Mouse (Mus musculus) neural tube, embryonic 13.5 days (tissue): ENCODE data around the gene Treml1. TPM values are rescaled to one million over a fixed set of nuclear protein-coding genes. Genes with fewer than 3 reads are reported as not detected.
"Not testable (repeated sequence)": the region's sequence is repeated elsewhere in the genome, so short reads cannot be mapped to it uniquely, and the experiment has no call there.

ENCODE experiments used
- ATAC-seq: fragments of 200-750 bp; cut with Nextera tagmentation; 2 replicates; pipeline ENCODE4 v1.8.0; 2017; ENCODE audit warnings: low read depth, mild to moderate bottlenecking, moderate TSS enrichment, moderate library complexity
- H3K27ac ChIP-seq: fragments of 300-500 bp; sonication (generic); replicated peaks from 2 replicates; pipeline ENCODE4 v1.5.1; 2015; ENCODE audit warnings: moderate library complexity, mild to moderate bottlenecking, inconsistent platforms
- H3K27me3 ChIP-seq: fragments of 300-500 bp; sonication (generic); 2 replicates; pipeline ENCODE4 v1.6.1; 2015; ENCODE audit warnings: mild to moderate bottlenecking, inconsistent platforms
- H3K36me3 ChIP-seq: fragments of 300-500 bp; sonication (generic); 2 replicates; pipeline ENCODE4 v1.6.1; 2015; ENCODE audit warnings: mild to moderate bottlenecking, inconsistent platforms
- H3K4me1 ChIP-seq: fragments of 300-500 bp; sonication (generic); replicated peaks from 2 replicates; pipeline ENCODE4 v1.6.1; 2015; ENCODE audit warnings: inconsistent platforms
- H3K4me2 ChIP-seq: fragments of 300-500 bp; sonication (generic); 2 replicates; pipeline ENCODE4 v1.6.1; 2015; ENCODE audit warnings: inconsistent platforms, mild to moderate bottlenecking, moderate library complexity
- H3K4me3 ChIP-seq: fragments of 300-500 bp; sonication (generic); 2 replicates; pipeline ENCODE4 v1.5.1; 2015; ENCODE audit warnings: mild to moderate bottlenecking, inconsistent platforms
- H3K9ac ChIP-seq: fragments of 300-500 bp; sonication (generic); 2 replicates; pipeline ENCODE4 v1.6.1; 2015; ENCODE audit warnings: moderate library complexity, mild to moderate bottlenecking, inconsistent platforms
- H3K9me3 ChIP-seq: fragments of 300-500 bp; sonication (generic); 2 replicates; pipeline ENCODE4 v1.6.1; 2016; ENCODE audit warnings: inconsistent platforms
- WGBS: fragments of 180-500 bp; shearing (Covaris S2); methylation state at CpG from one replicate; pipeline ENCODE4 v1.1.7; 2015; 5-methylcytosine and 5-hydroxymethylcytosine counted together
- polyA plus RNA-seq: library from polyadenylated mRNA; unstranded; fragments of >200 nt; fragmentation: Nextera tagmentation; extraction: Ambion mirVana; gene quantifications from 2 replicates; pipeline ENCODE4 v1.2.1, GENCODE M21; 2015

Gene Treml1
- polyA plus RNA-seq, 1 experiment from 2014 or later, result 0.99 TPM

DNA sequence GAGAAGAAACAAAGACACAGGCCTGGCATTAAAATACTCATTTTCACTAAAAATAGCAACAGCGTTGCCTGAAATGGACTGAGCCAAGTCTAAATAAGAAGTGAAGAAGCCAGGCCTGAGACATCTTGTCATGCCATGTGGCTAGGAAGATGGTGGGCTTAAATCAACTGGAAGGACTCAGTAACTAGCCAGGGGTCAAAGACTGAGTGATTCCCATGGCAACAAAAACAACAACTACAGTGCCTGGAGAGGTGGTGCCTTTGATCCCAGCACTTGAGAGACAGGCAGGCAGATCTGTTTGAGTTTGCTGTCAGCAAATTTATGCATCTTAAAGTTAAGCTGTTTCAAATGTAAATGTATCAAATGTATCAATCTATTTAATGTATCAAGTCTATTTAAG, 19.4 kb upstream of the Treml1 start:
- 89% methylated on average over 1 of the region's 1 CpGs for WGBS
- ATAC-seq, result no peak
- H3K27me3 ChIP-seq, result no peaks in the 10 kb centered on the region

DNA sequence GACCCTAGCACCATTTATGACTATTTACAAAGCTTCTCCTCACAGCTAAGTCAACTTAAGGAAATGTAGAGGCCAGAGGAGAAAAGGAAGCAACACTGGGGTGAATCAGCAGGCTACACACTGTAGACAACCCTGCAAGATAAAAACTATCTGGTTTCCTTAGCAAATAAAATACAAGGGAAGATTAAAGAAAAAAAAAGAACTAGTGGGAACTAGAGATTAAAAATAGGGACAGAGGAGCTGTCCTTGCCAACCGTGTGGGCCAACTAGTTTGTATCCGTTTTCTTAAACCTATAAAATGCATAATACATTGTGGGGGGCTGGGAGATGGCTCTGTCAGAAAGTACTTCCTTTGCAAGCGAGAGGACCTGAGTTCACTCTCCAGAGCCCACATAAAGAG, 17.8 kb upstream of the Treml1 start:
- H3K4me1 ChIP-seq, result no peaks in the 10 kb centered on the region
- no peaks in the 10 kb centered on the region for H3K27me3 ChIP-seq
- H3K4me2 ChIP-seq, result no peak overlapping the region
- WGBS, result 75% methylated on average over 3 of the region's 3 CpGs
- no peak overlapping the region for H3K4me3 ChIP-seq
- H3K9me3 ChIP-seq, result no peaks in the 10 kb centered on the region
- H3K36me3 ChIP-seq, result no peaks in the 10 kb centered on the region
- no peak overlapping the region for H3K27ac ChIP-seq
- ATAC-seq, result no peak
- no peak overlapping the region for H3K9ac ChIP-seq

More for the DNA sequence above, 19.4 kb upstream of the Treml1 start:
- Histone ChIP-seq H3K4me2 (no peak overlapping the region), H3K9ac (no peak overlapping the region), H3K4me1 (no peaks in the 10 kb centered on the region), H3K27ac (no peak overlapping the region), H3K9me3 (no peaks in the 10 kb centered on the region), H3K4me3 (no peak overlapping the region), H3K36me3 (no peaks in the 10 kb centered on the region)

DNA sequence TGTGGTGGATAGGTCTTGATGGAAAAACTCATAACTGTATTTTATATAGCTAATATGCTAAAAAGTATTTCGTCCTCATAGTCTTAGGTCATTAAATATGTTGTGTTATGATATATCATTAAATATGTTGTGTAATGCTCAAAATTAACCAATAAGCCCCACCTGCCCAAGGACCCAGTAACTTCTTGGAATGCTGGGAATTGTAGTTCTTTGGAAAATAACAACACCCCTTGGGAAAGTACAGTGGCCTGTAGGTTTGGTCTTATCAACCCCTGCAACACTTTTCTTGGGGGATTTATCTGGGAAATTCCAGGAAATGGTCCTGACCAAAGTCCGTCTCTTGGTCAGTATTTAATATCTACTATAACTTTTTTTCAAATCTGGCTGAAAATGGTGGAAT, 16.7 kb upstream of the Treml1 start:
- no peak overlapping the region for H3K27ac ChIP-seq
- H3K4me3 ChIP-seq, result no peak overlapping the region
- H3K9ac ChIP-seq, result no peak overlapping the region
- WGBS, result 89% methylated on average over 2 of the region's 2 CpGs
- H3K4me2 ChIP-seq, result no peak overlapping the region
- no peaks in the 10 kb centered on the region for H3K36me3 ChIP-seq
- H3K9me3 ChIP-seq, result no peaks in the 10 kb centered on the region
- no peaks in the 10 kb centered on the region for H3K4me1 ChIP-seq
- ATAC-seq, result no peak
- no peaks in the 10 kb centered on the region for H3K27me3 ChIP-seq

DNA sequence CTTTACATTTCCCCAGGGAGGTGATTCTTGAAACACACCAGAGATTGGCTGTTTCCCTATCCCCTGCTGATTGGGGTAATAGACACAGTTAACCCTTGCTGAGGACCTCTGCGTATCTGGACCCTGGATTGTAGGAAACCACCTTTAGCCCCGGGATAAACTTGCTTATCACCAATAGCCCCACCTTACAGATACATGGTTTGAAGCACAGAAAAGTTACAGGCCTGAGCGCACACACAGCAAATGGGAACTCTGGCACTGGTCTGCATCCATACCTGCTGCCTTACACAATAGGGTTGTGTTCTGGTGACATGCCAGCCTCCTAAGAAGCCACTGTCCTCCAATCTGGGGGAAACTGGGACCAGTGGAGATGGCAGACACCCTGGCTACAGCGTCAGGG, 13.9 kb upstream of the Treml1 start:
- 78% methylated on average over 4 of the region's 4 CpGs for WGBS
- no peaks in the 10 kb centered on the region for H3K36me3 ChIP-seq
- H3K9me3 ChIP-seq, result no peaks in the 10 kb centered on the region
- no peak overlapping the region for H3K4me2 ChIP-seq
- no peaks in the 10 kb centered on the region for H3K4me1 ChIP-seq
- no peak overlapping the region for H3K9ac ChIP-seq
- no peak overlapping the region for H3K27ac ChIP-seq
- no peak overlapping the region for H3K4me3 ChIP-seq
- ATAC-seq, result no peak
- H3K27me3 ChIP-seq, result no peaks in the 10 kb centered on the region

DNA sequence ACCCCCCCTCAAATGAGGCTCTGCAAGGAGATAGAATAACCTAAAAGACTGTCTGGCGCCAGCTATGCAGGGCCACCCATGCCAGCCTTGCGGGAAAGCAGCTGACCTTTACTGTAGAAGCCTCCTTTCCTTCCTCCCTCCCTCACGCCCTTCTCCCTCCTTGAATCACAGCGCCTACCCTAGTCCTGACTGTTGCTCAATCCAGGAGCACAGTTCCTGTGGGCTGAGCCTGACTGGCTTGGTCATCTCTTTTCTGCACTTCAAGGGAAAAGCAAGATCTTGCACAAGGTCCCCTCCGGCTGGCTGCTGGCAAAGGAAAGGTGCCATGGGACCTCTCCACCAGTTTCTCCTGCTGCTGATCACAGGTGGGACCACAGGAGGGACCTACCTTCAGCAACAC, 13.5 kb upstream of the Treml1 start, which contains the start of gene Trem2:
Gene Trem2 (plus strand): TSS at position 171 of the 400 bp plus-strand sequence.
- H3K27ac ChIP-seq, result no peak within 1 kb of the TSS
- H3K4me3 ChIP-seq, result no peak within 1 kb of the TSS
- no peaks in the 10 kb centered on the region for H3K9me3 ChIP-seq
- ATAC-seq, result no peak
- H3K4me1 ChIP-seq, result no peaks in the 10 kb centered on the region
- H3K4me2 ChIP-seq, result no peak within 1 kb of the TSS
- no peaks in the 10 kb centered on the region for H3K36me3 ChIP-seq
- WGBS, result 85% methylated on average over 5 of the region's 5 CpGs
- H3K27me3 ChIP-seq, result no peaks in the 10 kb centered on the region
- H3K9ac ChIP-seq, result no peak within 1 kb of the TSS

DNA sequence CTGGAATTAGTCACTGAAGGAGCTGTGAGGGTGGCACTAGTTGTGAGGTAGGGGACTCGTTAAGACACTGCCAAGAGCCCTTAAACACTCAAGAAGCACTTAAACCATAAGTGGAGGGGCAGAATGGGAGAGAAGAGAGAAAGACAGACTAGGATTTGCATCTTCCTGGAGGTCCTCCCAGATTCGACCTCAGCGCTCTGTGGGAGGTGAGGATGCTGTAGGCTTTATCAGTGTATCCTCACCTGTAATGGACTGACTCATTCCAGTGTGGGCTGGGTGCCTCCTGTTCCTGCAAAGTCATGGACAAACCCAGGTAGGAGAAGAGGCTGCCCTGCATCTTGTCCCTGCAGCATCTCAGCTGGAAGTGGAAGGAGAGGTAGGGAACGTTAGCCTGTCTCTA, 12.9 kb upstream of the Treml1 start:
- H3K4me3 ChIP-seq, result no peak overlapping the region
- H3K27ac ChIP-seq, result no peak overlapping the region
- no peak for ATAC-seq
- H3K4me1 ChIP-seq, result no peaks in the 10 kb centered on the region
- no peaks in the 10 kb centered on the region for H3K9me3 ChIP-seq
- WGBS, result 75% methylated on average over 4 of the region's 4 CpGs
- no peaks in the 10 kb centered on the region for H3K36me3 ChIP-seq
- no peak overlapping the region for H3K4me2 ChIP-seq
- no peaks in the 10 kb centered on the region for H3K27me3 ChIP-seq
- no peak overlapping the region for H3K9ac ChIP-seq

DNA sequence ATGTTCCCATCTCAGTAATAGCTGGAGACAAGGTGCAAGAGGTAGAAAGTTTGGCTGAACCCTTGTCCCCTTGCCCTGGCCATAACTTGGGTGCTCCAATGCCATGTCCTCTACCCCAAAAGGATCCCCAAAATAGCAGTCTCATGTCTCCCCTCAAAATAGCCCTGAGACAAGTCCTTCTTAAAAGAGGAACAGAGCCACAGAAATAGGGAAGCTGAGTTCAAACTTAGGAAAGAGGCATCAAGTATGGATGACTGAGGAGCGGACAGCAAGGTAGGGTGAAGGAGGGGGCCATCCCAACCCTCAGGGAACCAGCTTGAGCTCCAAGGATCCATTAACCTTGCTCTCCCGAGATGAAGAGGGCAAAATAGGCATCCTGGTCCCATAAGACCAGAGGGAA, 12.4 kb upstream of the Treml1 start:
- Histone ChIP-seq H3K27me3 (no peaks in the 10 kb centered on the region), H3K4me3 (no peak overlapping the region), H3K9me3 (no peaks in the 10 kb centered on the region), H3K36me3 (no peaks in the 10 kb centered on the region), H3K4me2 (no peak overlapping the region), H3K9ac (no peak overlapping the region), H3K4me1 (no peaks in the 10 kb centered on the region), H3K27ac (no peak overlapping the region)
- 72% methylated on average over 2 of the region's 2 CpGs for WGBS
- ATAC-seq, result no peak

DNA sequence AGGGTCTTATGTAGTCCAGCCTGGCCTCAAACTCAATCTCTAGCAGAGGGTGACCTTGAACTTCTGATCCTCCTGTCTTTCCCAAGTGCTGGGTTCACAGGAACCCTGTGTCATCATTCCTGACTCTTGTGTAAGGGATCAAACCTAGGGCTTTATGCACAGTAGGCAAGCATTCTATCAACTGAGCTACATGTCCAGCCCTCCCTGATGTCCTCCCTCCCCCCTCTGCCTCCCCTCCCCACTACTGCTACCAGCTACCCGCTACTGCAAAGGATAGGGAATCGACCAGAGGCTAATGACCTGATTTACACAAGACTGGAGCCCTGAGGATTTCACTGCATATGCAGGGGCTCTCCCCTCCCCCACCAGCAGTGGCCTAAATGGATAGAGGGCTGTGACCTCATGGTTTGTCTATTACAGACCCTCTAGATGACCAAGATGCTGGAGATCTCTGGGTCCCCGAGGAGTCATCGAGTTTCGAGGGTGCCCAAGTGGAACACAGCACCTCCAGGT, 9.0 kb upstream of the Treml1 start:
- no peak overlapping the region for H3K4me2 ChIP-seq
- H3K4me1 ChIP-seq, result no peaks in the 10 kb centered on the region
- no peak overlapping the region for H3K27ac ChIP-seq
- ATAC-seq, result no peak
- no peaks in the 10 kb centered on the region for H3K9me3 ChIP-seq
- no peaks in the 10 kb centered on the region for H3K36me3 ChIP-seq
- no peaks in the 10 kb centered on the region for H3K27me3 ChIP-seq
- WGBS, result 66% methylated on average over 5 of the region's 5 CpGs
- H3K9ac ChIP-seq, result no peak overlapping the region
- H3K4me3 ChIP-seq, result no peak overlapping the region

DNA sequence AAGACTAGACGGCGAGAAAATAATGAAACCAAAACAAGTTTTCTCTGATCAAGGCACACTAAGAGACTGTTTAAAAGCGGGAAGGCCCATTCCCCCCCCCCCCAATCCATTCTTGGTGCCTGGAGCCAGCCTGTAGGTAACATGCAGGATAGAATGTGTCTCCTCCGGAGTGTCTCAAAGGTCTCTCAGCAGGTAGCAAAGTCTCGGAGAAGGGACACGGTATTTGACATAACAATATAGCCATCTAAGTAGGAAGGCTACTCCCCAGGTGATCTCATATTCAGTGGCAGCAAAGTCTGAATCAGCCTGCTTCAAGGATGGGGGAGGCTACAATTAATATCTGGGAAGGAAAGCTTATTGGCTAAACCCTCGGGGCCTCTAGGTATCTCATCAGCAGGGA, 6.7 kb upstream of the Treml1 start:
- H3K4me3 ChIP-seq, H3K36me3 ChIP-seq, H3K9ac ChIP-seq, H3K4me1 ChIP-seq, H3K27me3 ChIP-seq, ATAC-seq, H3K27ac ChIP-seq, H3K9me3 ChIP-seq, H3K4me2 ChIP-seq: not testable (repeated sequence)
- 68% methylated on average over 7 of the region's 7 CpGs for WGBS

DNA sequence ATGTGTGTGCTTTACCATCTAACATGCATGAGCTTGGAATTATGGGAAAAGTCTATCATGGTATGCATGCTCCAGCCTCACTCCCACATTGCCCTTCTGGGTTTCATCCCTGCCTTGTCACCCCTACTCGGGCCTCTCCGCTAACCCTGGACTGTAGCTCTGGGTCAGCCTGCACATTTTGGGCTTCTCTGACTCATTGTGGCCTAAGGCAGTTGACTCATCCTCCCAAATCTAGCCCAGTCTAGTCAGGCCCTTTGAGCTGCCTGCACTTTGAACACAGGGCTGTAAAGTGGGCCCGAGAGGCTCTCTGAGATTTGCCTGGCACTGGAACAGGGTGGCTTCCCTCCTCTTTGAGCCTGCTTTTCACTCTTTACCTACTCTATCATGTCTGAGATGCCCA, 3.9 kb upstream of the Treml1 start:
- Histone ChIP-seq H3K4me2 (no peak overlapping the region), H3K4me3 (no peak overlapping the region), H3K4me1 (no peaks in the 10 kb centered on the region), H3K9ac (no peak overlapping the region), H3K9me3 (no peaks in the 10 kb centered on the region), H3K36me3 (no peaks in the 10 kb centered on the region), H3K27me3 (no peaks in the 10 kb centered on the region), H3K27ac (no peak overlapping the region)
- no peak for ATAC-seq
- 87% methylated on average over 3 of the region's 3 CpGs for WGBS

DNA sequence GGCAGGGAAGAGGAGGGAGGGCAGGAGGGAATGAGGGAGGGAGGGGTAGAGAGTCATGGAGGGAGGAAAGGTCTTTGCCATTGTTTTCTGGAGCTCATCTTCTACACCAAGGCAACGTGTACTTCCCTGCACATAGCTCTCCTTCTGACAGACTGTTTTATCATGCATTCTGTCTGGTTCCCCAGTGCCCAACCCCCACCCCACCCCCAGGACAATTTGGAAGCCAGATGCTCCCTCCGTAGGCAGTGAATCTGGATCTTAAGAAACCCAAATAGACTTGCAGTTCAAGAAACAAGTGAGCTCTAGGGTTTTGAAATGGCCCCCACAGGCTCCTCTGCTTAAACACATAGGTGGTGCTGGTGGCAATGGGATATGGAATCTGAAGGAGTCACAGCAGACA, 1.8 kb upstream of the Treml1 start:
- 41% methylated on average over 2 of the region's 2 CpGs for WGBS

DNA sequence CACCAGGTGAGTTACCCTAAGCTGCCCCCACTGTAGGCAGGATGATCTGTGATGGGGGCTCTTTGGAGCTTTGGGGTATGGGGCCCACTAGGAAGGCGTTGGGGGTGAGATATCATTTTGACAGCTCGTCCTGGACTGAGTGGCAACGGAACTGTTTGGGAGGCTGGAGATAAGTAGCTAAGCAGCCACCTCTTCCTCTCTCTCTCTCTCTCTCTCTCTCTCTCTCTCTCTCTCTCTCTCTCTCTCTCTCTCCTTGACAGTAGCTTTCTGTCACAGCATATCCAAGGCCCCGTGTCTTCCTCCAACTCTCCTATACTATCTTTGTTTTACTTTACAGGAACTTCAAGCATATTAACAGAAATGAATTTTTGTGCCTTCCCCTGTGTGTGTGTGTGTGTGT, 746 bp downstream of the Treml1 start:
- Histone ChIP-seq H3K4me2 (no peak overlapping the region), H3K27me3 (no peaks in the 10 kb centered on the region), H3K27ac (no peak overlapping the region), H3K4me3 (no peak overlapping the region), H3K9ac (no peak overlapping the region), H3K9me3 (no peaks in the 10 kb centered on the region), H3K36me3 (no peaks in the 10 kb centered on the region), H3K4me1 (no peaks in the 10 kb centered on the region)
- WGBS, result 83% methylated on average over 4 of the region's 4 CpGs
- no peak for ATAC-seq

More for the DNA sequence above, 1.8 kb upstream of the Treml1 start:
- no peak overlapping the region for H3K4me3 ChIP-seq
- H3K27me3 ChIP-seq, result no peaks in the 10 kb centered on the region
- H3K9me3 ChIP-seq, result no peaks in the 10 kb centered on the region
- no peaks in the 10 kb centered on the region for H3K36me3 ChIP-seq
- H3K27ac ChIP-seq, result no peak overlapping the region
- no peaks in the 10 kb centered on the region for H3K4me1 ChIP-seq
- no peak overlapping the region for H3K4me2 ChIP-seq
- no peak overlapping the region for H3K9ac ChIP-seq
- no peak for ATAC-seq

DNA sequence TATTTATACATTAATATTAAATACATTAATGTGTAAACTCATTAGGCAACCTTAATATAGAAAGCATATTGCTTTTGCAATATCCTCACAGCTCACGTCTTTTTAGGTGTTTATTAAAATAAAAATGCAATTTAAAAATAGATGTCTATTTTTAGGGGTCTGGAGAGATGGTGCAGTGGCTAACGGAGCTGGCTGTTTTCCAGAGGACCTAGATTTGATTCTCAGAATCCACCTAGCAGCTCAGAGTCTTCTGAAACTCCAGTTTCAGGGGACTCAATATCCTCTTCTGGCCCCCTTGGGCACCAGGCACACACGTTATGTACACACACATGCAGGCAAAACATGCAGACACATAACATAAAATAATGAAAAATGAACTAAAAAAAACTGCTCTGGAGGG, 2.6 kb downstream of the Treml1 start:
- Histone ChIP-seq H3K27ac (no peak overlapping the region), H3K9ac (no peak overlapping the region), H3K4me1 (no peaks in the 10 kb centered on the region), H3K4me2 (no peak overlapping the region), H3K9me3 (no peaks in the 10 kb centered on the region), H3K27me3 (no peaks in the 10 kb centered on the region), H3K4me3 (no peak overlapping the region), H3K36me3 (no peaks in the 10 kb centered on the region)
- 79% methylated on average over 3 of the region's 3 CpGs for WGBS
- no peak for ATAC-seq
